Mouse (Mus musculus): Measurements from ENCODE around the gene Adcy2.

DNA sequence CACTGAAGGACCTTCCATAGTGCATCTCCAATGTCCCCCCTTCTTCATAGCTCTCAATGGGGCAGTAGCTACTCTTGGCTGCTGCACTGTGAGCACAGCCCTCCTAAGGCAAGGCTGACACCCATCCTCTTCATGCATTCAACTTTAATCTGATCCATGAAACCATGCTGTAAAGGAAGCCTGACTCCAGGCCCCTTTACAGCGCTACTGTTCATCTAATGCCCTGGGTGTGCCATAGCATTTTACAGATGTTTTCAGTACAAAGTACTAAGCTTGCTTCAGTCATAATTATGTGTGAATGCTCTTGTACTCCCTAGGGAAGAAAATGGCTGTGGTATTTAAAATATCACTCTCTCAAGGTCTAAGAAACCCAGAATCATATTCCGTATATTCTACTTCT is 23.9 kb upstream of the Adcy2 start:
- TF ChIP-seq CTCF (IDR thresholded peaks at IDR 0.05; ENCODE audit: borderline replicate concordance, insufficient read depth, low read length) (no peak), POLR2A (IDR thresholded peaks at IDR 0.05; ENCODE audit: low read depth, low read length) (no peak)
